Mouse (Mus musculus) midbrain, postnatal 0 days (tissue): Measurements from ENCODE around the gene Map3k3. TPM values are rescaled to one million over a fixed set of nuclear protein-coding genes. Genes with fewer than 3 reads are reported as not detected.

ENCODE experiments used
- ATAC-seq: fragments of 200-750 bp; cut with Nextera tagmentation; 2 replicates; pipeline ENCODE4 v1.8.0; 2017; ENCODE audit warnings: moderate number of reproducible peaks, mild to moderate bottlenecking, moderate TSS enrichment, moderate library complexity; ENCODE audit not compliant: low FRiP score
- DNase-seq: peaks from one replicate; pipeline ENCODE4 v3.0.0-alpha.2; 2015; ENCODE audit warnings: low spot score
- H3K27ac ChIP-seq: fragments of 300-500 bp; sonication (generic); 2 replicates; pipeline ENCODE4 v1.5.1; 2014; ENCODE audit warnings: low read depth, mild to moderate bottlenecking, low read length, mixed read lengths
- H3K27me3 ChIP-seq: fragments of 300-500 bp; sonication (generic); 2 replicates; pipeline ENCODE4 v1.6.1; 2014; ENCODE audit warnings: low read length, control low read depth, mixed read lengths; ENCODE audit not compliant: insufficient read depth
- H3K36me3 ChIP-seq: fragments of 300-500 bp; sonication (generic); 2 replicates; pipeline ENCODE4 v1.6.1; 2014; ENCODE audit warnings: low read length, control low read depth, mixed read lengths; ENCODE audit not compliant: insufficient read depth
- H3K4me1 ChIP-seq: fragments of 300-500 bp; sonication (generic); 2 replicates; pipeline ENCODE4 v1.6.1; 2014; ENCODE audit warnings: mild to moderate bottlenecking, control low read depth, antibody characterized with exemption, low read length, mixed read lengths; ENCODE audit not compliant: insufficient read depth
- H3K4me2 ChIP-seq: fragments of 300-500 bp; sonication (generic); 2 replicates; pipeline ENCODE4 v1.6.1; 2014; ENCODE audit warnings: low read depth, mild to moderate bottlenecking, low read length, mixed read lengths; ENCODE audit not compliant: poor library complexity, severe bottlenecking
- H3K4me3 ChIP-seq: fragments of 300-500 bp; sonication (generic); 2 replicates; pipeline ENCODE4 v1.5.1; 2014; ENCODE audit warnings: low read depth, mild to moderate bottlenecking, low read length, moderate library complexity
- H3K9ac ChIP-seq: fragments of 300-500 bp; sonication (generic); replicated peaks from 2 replicates; pipeline ENCODE4 v1.6.1; 2014; ENCODE audit warnings: mild to moderate bottlenecking, low read length, moderate library complexity, mixed read lengths; ENCODE audit not compliant: poor library complexity, severe bottlenecking
- H3K9me3 ChIP-seq: fragments of 300-500 bp; sonication (generic); 2 replicates; pipeline ENCODE4 v1.6.1; 2016; ENCODE audit warnings: low read length, control low read depth
- CTCF ChIP-seq: IDR thresholded peaks from 2 replicates; pipeline ENCODE4 v1.5.1; 2016; ENCODE audit warnings: antibody characterized with exemption, mild to moderate bottlenecking
- WGBS: fragments of 180-500 bp; shearing (Covaris S2); extraction: QIAGEN DNeasy Blood & Tissue Kit; methylation state at CpG from one replicate; pipeline ENCODE4 v1.1.7; 2014; 5-methylcytosine and 5-hydroxymethylcytosine counted together
- polyA plus RNA-seq: library from polyadenylated mRNA; unstranded; fragments of >200 nt; fragmentation: Nextera tagmentation; extraction: Ambion mirVana; gene quantifications from 2 replicates; pipeline ENCODE4 v1.2.1, GENCODE M21; 2015
- total RNA-seq: library from RNA; depleted of rRNA; stranded (reverse); fragments of >200 nt; gene quantifications from 2 replicates; pipeline ENCODE4 v1.2.3, GENCODE M21; 2014

Map3k3 gene
- total and polyA plus RNA-seq, 2 experiments from 2014 or later: 9.2 to 26.4 TPM

DNA sequence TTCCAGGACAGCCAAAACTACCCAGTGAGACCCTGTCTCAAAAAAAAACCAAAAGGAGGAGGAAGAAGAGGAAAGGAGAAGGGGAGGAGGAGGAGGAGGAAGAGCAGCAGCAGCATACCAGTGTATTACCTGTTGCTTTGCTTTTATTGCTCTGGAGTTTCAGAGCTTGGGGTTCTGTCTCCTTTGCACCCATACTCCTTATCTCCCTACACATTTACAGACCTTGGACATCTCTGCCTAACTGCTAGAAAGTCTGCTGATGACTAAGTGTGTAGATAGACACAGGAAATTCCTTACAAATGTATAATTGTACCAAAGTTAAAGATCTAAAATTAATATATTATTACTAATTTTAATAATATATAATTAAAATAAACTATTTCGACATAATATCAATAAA is 39.2 kb upstream of the Map3k3 start:
- no peak for DNase-seq
- 98% methylated on average over 1 of the region's 1 CpGs for WGBS
- TF ChIP-seq CTCF: no peak

DNA sequence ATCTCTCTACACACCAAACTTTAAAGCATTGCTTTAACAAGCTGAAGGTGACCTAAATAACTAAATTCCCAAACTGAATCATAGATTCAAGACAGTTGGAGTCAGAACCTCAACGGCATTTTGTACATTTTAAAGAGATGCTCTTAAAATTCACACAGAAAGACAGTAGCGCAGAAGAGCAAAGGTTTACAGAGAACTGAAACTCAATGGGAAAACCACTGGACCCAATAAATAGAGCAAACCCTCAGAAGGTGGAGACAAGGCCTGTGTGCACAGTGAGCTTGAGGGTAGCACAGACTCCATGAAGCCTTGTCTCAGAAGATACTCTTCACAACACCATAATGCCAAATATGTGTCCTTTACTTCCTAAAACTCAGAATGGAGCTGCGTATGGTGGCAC is 38.6 kb upstream of the Map3k3 start:
- 96% methylated on average over 3 of the region's 3 CpGs for WGBS
- H3K27ac ChIP-seq: no peak overlapping the region
- H3K36me3 ChIP-seq: peaks cover 18% of the 10 kb centered on the region
- H3K27me3 ChIP-seq: no peaks in the 10 kb centered on the region
- no peak for ATAC-seq
- H3K9ac ChIP-seq: no peak overlapping the region
- TF ChIP-seq CTCF: no peak
- DNase-seq: no peak
- H3K4me2 ChIP-seq: no peak overlapping the region
- no peaks in the 10 kb centered on the region for H3K4me1 ChIP-seq
- H3K4me3 ChIP-seq: no peak overlapping the region
- H3K9me3 ChIP-seq: no peaks in the 10 kb centered on the region

More for the DNA sequence above, 39.2 kb upstream of the Map3k3 start:
- H3K4me2 ChIP-seq: no peak overlapping the region
- no peaks in the 10 kb centered on the region for H3K9me3 ChIP-seq
- H3K36me3 ChIP-seq: peaks cover 15% of the 10 kb centered on the region
- H3K4me3 ChIP-seq: no peak overlapping the region
- no peaks in the 10 kb centered on the region for H3K4me1 ChIP-seq
- no peak for ATAC-seq
- H3K27me3 ChIP-seq: no peaks in the 10 kb centered on the region
- H3K27ac ChIP-seq: no peak overlapping the region
- H3K9ac ChIP-seq: no peak overlapping the region

DNA sequence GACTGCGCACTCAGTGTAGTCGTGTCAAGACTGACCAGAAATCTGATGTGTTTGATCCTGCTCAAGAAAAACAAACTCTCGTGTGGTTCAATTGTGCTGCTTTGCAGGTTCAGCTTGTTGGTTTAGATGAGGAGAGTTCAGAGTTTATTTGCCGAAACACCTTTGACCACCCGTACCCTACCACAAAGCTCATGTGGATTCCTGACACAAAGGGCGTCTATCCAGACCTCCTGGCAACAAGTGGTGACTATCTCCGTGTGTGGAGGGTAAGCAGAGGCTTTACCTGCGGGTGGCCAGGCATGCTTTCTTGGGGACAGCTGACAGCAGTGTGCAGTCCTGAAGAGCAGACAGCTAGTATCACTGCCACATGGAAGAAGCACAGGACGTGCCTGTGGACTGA is 37.8 kb upstream of the Map3k3 start:
- Histone ChIP-seq H3K4me1 (no peaks in the 10 kb centered on the region), H3K27ac (no peak overlapping the region), H3K9ac (no peak overlapping the region), H3K4me2 (no peak overlapping the region), H3K36me3 (peaks cover 26% of the 10 kb centered on the region), H3K9me3 (no peaks in the 10 kb centered on the region), H3K4me3 (no peak overlapping the region), H3K27me3 (no peaks in the 10 kb centered on the region)
- ATAC-seq (no peak), DNase-seq (no peak)
- no peak for TF ChIP-seq CTCF
- WGBS: 82% methylated on average over 9 of the region's 9 CpGs

DNA sequence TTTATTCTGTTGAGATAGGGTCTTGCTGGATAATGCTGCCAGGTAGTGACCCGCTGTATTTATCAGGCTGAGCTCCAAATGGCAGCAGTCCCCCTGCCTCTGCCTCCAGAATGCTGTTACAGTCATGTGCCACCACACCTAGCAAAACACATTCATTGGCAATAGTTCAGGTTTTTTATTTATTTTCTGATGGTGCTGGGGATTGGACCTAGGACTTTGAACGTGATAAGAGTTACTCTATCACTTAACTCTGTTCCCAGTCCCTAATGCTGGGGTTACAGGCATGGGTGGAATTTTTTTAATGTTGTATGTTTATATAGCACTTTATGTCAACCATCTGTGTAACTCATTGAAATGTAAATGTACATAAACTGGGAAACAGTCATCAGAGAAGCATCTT is 30.5 kb upstream of the Map3k3 start:
- H3K9ac ChIP-seq: no peak overlapping the region
- no peak for ATAC-seq
- DNase-seq: no peak
- H3K9me3 ChIP-seq: no peaks in the 10 kb centered on the region
- H3K4me2 ChIP-seq: no peak overlapping the region
- H3K27ac ChIP-seq: no peak overlapping the region
- H3K36me3 ChIP-seq: peaks cover 83% of the 10 kb centered on the region
- H3K4me3 ChIP-seq: no peak overlapping the region
- no peaks in the 10 kb centered on the region for H3K27me3 ChIP-seq
- TF ChIP-seq CTCF: no peak
- WGBS: 92% methylated on average over 2 of the region's 2 CpGs
- no peaks in the 10 kb centered on the region for H3K4me1 ChIP-seq

DNA sequence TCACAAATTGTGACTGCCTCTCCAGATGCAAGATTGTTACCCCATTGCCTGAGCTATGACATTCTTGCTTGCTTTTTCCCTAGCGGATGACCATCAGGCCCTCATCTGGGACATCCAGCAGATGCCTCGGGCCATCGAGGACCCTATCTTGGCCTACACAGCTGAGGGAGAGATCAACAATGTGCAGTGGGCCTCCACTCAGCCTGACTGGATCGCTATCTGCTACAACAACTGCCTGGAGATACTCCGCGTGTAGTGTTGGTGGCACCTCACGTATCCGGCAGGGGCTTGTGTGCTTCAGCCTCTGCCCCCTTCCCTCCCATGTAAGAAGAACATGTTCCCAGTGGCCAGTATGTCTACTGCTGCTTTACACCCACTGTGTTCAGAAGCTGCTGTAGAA is 29.8 kb upstream of the Map3k3 start:
- no peak overlapping the region for H3K4me2 ChIP-seq
- H3K36me3 ChIP-seq: peaks cover 86% of the 10 kb centered on the region
- H3K9me3 ChIP-seq: no peaks in the 10 kb centered on the region
- no peaks in the 10 kb centered on the region for H3K27me3 ChIP-seq
- no peak for ATAC-seq
- no peak overlapping the region for H3K4me3 ChIP-seq
- H3K9ac ChIP-seq: no peak overlapping the region
- H3K4me1 ChIP-seq: no peaks in the 10 kb centered on the region
- DNase-seq: no peak
- no peak overlapping the region for H3K27ac ChIP-seq
- no peak for TF ChIP-seq CTCF
- WGBS: 97% methylated on average over 8 of the region's 8 CpGs

DNA sequence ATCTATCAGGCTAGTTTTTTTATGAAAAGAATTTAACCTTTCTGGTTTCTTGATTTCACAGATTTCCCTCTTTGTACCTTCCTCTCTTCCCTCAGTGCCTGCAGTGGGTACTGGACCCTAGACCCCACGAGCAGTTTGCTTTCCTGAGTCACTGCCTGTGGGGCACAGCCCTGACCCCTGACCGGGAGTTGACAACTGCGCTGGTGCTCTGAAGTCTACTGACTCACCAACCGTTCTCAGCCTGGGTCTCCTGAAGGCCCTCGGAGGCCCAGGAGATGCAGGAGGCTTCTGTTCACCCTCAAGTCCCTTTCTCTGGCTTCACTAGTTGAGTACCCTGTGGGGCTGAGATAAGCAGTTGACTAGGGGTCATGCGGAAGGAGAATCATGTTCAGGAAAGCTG is 29.1 kb upstream of the Map3k3 start:
- TF ChIP-seq CTCF: no peak
- H3K36me3 ChIP-seq: peaks cover 86% of the 10 kb centered on the region
- H3K9me3 ChIP-seq: no peaks in the 10 kb centered on the region
- H3K4me2 ChIP-seq: no peak overlapping the region
- no peak overlapping the region for H3K27ac ChIP-seq
- H3K4me3 ChIP-seq: no peak overlapping the region
- 93% methylated on average over 6 of the region's 6 CpGs for WGBS
- DNase-seq (no peak), ATAC-seq (no peak)
- H3K27me3 ChIP-seq: no peaks in the 10 kb centered on the region
- no peaks in the 10 kb centered on the region for H3K4me1 ChIP-seq
- no peak overlapping the region for H3K9ac ChIP-seq
